Mouse (Mus musculus): ENCODE results near the gene Gde1. TPM values are rescaled to one million over a fixed set of nuclear protein-coding genes. Genes with fewer than 3 reads are reported as not detected.

The Gde1 gene
- total RNA-seq, 2 experiments from 2014 or later, result 154 to 159 TPM

DNA sequence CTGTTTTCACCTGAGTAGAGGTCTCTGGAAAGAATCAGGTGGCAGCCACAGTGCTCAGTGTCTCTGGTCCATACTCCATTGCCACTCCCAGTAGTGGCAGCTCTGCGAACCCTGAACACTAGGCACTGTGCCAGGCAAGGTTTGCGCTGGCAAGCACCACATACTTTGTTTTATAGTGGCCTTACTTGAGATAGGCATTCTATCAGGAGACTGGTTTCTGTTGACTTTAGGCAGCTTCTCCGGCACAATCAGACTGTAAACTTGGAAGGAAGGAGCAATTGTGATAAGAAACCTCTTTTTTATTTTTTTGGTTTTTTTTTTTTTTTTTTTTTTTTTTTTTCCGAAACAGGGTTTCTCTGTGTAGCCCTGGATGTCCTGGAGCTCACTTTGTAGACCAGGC is 2.4 kb upstream of the Gde1 start:
- intact Hi-C loops (cut with DNase I), result no loop called here
- DNase-seq, result no peak

GRCm38 (mm10) chr7:118707216-118707615 is 1.6 kb upstream of the Gde1 start:
- intact Hi-C loops (cut with DNase I), result no loop called here
- DNase-seq, result no peak

DNA sequence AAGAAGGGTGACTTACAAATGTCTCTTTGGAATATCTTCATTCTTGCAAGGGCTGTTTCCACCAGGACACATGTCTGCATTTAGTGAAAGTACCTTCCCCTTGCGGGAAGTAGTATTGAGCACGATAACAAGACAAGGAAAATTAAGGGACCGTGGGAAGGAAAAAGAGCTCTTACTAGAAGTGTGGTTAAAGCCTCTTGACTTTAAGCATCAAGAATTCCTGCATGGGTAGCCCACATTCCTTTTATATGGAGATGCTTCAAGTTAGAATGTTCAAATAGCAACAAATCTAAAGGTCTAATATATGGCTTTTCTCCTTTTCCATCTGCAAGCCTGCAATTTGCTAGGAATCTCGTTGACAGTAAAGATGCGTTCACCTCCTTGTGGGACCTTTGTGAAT is 910 bp upstream of the Gde1 start:
- intact Hi-C loops (cut with DNase I), result no loop called here
- no peak for DNase-seq

DNA sequence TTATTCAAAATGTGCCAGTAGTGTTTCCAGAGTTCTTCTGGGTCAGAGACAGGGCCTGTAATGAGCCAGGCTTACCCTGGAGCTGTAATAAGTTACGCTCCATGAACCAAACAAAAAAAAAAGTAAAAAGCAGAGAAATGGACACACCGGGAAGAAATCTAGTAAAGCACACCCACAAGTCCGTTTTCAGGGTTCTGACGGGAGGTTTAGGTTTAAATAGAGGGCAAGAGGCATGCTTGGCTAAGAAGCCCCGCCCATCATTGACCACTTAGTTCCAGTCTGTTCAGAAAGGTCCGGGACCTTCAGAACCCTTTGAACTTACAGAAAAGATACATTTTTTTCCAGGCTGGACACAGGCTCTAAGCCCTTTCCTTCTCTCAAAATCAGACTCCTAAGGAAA is 473 bp upstream of the Gde1 start:
- DNase-seq, result no peak
- intact Hi-C loops (cut with DNase I), result no loop called here

DNA sequence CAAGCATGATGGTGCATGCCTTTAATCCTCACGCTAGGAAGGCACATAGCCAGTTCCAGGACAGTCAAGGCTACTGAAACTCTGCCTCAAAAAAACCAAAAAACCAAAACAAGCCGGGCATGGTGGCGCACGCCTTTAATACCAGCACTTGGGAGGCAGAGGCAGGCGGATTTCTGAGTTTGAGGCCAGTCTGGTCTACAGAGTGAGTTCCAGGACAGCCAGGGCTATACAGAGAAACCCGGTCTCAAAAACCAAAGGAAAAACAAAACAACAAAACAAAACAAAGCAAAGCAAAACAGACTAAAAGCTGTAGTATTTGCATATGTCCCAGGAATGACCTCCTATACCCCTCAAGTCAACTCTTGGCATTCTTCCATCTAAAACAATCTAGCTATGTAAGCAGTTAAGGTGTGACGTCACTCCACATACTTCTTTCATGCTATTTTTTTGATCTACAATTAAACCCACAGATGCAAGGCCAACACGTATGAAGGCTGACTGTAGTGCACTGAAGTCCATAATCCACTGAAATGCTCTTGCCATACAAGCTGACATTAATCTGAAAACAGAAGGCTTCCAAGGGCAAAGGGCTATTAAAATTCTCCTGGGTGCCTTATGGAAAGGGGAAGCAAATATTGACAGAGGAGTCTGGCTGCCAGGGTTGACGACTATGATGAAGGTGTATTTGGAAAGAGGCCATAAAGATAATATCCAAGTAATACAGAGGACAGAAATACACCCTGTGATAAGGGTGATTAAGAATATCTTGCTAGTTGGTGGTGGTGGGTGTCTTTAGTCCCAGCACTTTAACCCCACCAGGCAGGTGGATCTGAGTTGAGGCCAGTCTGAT is 1.4 kb downstream of the Gde1 start:
- intact Hi-C loops (cut with DNase I), result no loop called here
- no peak for DNase-seq

DNA sequence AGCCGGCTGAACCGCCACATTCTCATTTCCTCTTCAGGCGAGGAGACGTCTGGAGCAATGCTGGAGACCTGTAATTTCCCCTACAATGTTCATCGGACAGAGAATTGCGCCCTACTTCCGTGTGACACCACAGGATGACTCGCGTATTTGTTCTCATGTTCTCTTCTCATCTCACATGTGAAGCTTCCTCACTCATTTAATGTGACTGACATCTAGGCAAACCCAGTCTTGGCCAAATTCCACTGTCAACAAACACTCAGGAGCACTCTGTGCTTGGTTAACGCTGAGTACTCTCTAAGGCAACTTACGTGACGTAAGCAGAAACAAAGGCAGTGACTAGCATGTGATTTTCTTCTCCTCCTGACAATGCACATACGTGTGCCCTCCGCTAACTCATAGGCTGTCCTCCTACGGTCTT is 2.4 kb downstream of the Gde1 start:
- intact Hi-C loops (cut with DNase I), result no loop called here
- DNase-seq, result no peak

DNA sequence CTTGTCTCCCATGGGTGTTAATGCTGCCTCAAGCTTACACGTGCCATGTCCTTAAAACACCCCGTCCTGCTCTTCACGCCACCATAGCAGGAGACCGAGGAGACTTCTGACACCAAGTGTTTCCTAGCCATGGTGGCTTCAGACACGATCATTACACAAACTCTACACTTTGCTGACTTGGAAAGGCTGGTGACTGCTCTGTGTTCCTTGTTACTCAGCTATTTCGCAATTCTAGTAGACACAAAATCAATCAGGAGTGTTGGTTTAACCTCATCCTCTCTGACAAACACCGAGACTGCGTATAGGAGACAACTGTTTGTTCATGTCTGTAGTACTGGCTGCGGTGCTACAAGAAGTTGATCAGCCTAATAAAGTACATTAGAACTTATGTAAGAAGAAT is 6.7 kb downstream of the Gde1 start:
- intact Hi-C loops (cut with DNase I), result no loop called here
- DNase-seq, result no peak

DNA sequence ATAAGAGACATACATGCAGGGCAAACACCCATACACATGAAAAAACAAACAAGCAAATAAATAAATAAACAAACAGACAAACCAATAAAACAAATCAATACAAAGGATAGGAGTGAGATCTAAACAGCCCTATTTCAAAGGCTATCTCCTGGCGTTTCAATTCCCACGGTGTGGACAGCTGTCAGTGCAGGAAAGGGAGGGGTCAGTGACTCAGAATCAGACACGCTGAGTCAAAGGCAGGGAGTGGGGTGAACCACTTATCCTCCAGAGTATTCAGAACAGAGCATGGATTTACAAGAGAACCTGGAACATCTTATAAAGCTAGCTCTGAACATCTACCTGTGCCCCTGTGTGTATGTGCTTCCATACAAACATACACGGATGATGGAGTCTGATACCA is 8.4 kb downstream of the Gde1 start:
- DNase-seq, result no peak
- intact Hi-C loops (cut with DNase I), result no loop called here

DNA sequence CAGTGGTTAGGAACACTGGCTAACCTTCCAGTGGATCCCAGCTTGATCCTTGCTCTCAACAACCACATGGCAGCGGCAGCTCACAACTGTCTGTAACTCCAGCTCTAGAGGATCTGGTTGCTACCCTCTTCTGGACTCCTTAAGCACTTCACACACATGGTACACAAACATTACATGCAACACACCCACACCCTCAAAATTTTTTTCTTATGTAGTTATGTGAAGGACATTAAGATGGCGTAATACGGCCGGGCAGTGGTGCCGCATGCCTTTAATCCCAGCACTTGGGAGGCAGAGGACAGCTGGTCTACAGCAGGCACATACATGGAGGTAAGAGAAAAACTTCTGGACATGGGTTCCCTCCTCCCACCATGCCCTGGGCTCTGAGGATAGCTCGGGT is 9.4 kb downstream of the Gde1 start:
- intact Hi-C loops (cut with DNase I), result no loop called here
- DNase-seq, result no peak

DNA sequence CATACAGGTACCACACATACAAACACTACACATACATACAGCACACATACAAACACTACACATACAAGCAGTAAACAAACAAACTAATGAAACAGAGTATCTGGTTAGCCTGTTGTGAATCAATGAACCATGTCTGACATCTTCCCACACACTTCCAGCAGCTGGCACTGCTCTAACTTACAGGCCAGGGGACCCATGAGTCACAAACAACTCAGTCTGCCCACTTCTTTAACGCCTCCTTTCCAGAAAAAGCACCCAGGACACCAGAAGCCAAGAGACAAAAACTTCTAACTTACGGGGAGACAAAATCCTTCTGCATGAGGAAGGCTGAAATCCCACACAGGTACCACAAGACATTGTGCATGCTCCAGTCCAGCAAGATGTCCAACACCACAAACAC is 14.3 kb downstream of the Gde1 start:
- intact Hi-C loops (cut with DNase I), result no loop called here
- no peak for DNase-seq

GRCm38 (mm10) chr7:118689088-118689487 is 16.5 kb downstream of the Gde1 start:
- intact Hi-C loops (cut with DNase I), result loop anchor here (5.0 kb wide), 2 partner anchors 97 to 382 kb away; no protein-coding TSS in a partner anchor
- DNase-seq, result no peak

GRCm38 (mm10) chr7:118688199-118688598 is 17.4 kb downstream of the Gde1 start:
- intact Hi-C loops (cut with DNase I), result loop anchor here (5.0 kb wide), 2 partner anchors 96 to 381 kb away; no protein-coding TSS in a partner anchor
- peak; percentile 89 for DNase-seq

DNA sequence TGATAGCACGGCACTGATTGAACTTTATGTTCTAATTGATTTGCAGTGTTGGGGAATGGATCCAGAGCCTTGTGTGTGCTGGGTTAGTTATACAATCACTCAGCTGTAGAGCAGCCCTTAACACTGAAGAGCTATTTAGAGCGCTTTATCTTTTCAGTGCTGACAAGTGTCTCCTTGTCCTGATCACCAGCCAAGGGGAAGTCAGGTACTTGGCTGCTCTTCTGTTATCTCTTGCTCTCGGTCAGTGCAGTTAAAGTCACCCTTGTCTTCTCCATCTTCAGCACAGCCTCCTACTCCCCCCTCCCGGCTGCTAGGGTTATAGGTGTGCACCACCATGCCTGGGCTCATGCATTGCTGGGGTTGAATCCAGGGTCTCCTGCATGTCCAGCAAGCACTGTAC is 28.8 kb downstream of the Gde1 start:
- no peak for DNase-seq
- intact Hi-C loops (cut with DNase I), result no loop called here

DNA sequence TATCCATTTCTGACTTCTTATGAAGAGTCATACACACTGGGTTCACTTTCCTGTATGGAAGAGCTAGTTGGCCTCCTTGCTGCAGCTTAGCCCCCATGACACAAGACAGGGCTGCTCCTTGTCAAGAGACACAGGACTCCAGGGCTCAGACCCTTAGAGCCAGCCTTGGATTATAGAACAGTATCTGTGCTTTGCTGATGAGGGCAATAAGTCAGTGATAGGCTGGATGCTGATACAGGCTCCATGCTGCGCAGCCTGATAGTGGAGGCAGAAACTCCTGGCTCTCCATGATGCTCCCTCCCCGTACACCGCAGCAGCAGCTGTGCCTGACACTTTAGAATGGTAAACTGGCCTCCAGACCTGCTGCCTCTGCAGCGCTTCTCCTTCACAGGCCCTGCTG is 35.4 kb downstream of the Gde1 start:
- DNase-seq, result no peak
- intact Hi-C loops (cut with DNase I), result no loop called here

DNA sequence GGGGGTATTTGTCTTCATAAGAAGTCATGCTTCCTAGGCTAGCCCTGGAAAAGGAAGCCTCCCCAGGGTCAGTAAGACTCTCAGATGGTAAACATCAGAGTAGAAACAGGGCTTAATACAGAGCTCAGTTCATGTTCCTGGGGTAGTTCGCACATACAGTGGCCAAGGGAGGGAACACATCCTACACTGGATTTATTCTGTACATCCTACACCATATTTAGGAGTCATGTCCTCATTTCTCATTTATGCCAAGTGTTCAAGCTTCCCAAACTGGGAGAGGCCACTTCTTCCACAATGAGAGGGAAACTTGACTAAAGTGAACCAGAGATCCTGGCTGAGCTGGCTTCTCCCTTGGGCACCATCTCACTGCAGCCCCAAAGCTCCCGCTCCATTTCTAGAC is 37.8 kb downstream of the Gde1 start:
- DNase-seq, result no peak
- intact Hi-C loops (cut with DNase I), result no loop called here

DNA sequence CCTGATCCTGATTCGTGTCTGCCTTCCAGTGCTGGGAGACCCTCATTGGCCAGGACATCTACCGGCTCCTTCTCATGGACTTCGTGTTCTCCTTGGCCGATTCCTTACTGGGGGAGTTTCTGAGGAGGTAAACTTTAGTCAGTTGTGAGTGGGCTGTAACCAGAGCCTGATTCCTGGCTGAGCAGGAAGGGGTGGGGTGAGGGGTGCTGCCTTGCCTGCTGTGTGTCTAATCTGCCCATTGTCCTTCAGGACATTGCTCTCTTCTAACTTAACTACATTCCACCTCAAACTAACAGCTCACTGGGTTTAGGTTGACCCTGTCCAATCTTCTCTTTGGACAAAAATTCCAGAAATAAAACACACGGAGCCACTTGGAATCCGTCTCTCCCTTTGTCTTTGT is 48.8 kb downstream of the Gde1 start:
- intact Hi-C loops (cut with DNase I), result no loop called here
- DNase-seq, result no peak

- intact Hi-C loops (cut with DNase I), result no loop called here
- peak; percentile 17 for DNase-seq
These were observed 52.8 kb downstream of the Gde1 start for GRCm38 (mm10) chr7:118652572-118653295.

- intact Hi-C loops (cut with DNase I), result no loop called here
- DNase-seq, result no peak
These were observed 54.7 kb downstream of the Gde1 start for GRCm38 (mm10) chr7:118650891-118651290.

- intact Hi-C loops (cut with DNase I), result no loop called here
- DNase-seq, result no peak
These were observed 55.5 kb downstream of the Gde1 start for GRCm38 (mm10) chr7:118650119-118650518.

DNA sequence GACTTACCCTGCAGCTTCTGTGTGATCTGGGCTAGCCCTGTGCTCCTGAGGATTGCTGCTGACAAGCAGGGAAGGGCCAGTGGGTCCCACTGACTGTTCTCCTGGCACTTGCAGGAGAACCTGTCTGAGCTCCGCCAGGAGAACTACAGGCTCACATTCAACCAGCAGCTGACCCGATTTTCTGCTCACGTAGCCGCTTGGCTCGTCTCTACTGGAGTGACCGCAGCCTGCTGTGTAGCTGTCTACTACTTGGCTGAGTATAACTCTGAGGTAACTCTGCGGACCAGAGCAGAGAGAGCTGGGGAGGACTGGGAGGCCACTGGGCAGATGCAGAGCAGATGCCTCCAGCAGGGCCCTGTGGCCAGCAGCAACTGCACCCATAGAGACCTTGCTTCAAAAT is 56.2 kb downstream of the Gde1 start:
- DNase-seq, result peak; percentile 51
- intact Hi-C loops (cut with DNase I), result no loop called here

DNA sequence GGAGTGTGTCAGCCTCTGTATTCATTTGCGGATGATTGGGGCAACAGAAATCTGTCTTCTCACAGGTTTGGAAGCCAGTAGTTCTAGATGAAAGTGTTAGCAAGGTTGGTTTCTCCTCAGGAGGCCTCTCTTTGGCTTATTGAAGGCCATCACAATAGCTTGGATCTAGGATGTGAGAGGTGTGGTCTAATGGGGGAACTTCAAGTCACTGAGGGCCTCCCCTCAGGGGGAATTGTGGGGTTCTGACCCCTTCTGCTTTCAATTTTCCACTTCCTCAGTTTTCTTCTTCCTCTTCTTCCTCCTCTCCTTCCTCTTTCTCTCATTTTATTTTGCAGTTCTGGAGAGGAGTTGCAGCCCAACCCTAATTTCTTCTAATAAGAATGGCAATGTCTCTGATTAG is 59.3 kb downstream of the Gde1 start:
- DNase-seq, result no peak
- intact Hi-C loops (cut with DNase I), result no loop called here

All from left cerebral cortex, postnatal 4 days (tissue).